Mouse (Mus musculus) MEL (cell line): ENCODE data around the gene Slc35d1.

ENCODE experiments used
- CHD1 ChIP-seq: IDR thresholded peaks from 2 replicates; pipeline ENCODE4 v1.6.1; 2012; ENCODE audit warnings: low read depth, mild to moderate bottlenecking, inconsistent platforms, low read length, improper control_type of control experiment
- CTCF ChIP-seq, 3 experiments: IDR thresholded peaks in 2 of 3; conservative IDR thresholded peaks in 1 of 3; 2 replicates each; pipeline ENCODE4 v1.5.1; 2011 to 2012; ENCODE audit warnings: low read length in 3 of 3, low read depth in 2 of 3, mild to moderate bottlenecking in 2 of 3, improper control_type of control experiment in 1 of 3, inconsistent platforms in 1 of 3, mixed read lengths in 1 of 3, moderate library complexity in 1 of 3; ENCODE audit not compliant: control insufficient read depth in 1 of 3, insufficient read depth in 1 of 3, poor library complexity in 1 of 3, severe bottlenecking in 1 of 3
- E2F4 ChIP-seq: IDR thresholded peaks from 2 replicates; pipeline ENCODE4 v1.6.1; 2011; ENCODE audit warnings: low read depth, low read length, improper control_type of control experiment, borderline replicate concordance
- KAT2A ChIP-seq: conservative IDR thresholded peaks from 2 replicates; pipeline ENCODE4 v1.6.1; 2012; ENCODE audit warnings: low read depth, low read length, improper control_type of control experiment, inconsistent platforms
- POLR2A ChIP-seq, 2 experiments: IDR thresholded peaks; 2 replicates each; pipeline ENCODE4 v1.6.1; 2011 to 2012; ENCODE audit warnings: low read length in 2 of 2, mild to moderate bottlenecking in 2 of 2, control low read depth in 1 of 2, improper control_type of control experiment in 1 of 2, low read depth in 1 of 2, moderate library complexity in 1 of 2; ENCODE audit not compliant: control insufficient read depth in 1 of 2, insufficient read depth in 1 of 2, poor library complexity in 1 of 2
- RCOR1 ChIP-seq: IDR thresholded peaks from 2 replicates; pipeline ENCODE4 v1.6.1; 2012; ENCODE audit warnings: low read depth, mild to moderate bottlenecking, inconsistent platforms, low read length, improper control_type of control experiment

DNA sequence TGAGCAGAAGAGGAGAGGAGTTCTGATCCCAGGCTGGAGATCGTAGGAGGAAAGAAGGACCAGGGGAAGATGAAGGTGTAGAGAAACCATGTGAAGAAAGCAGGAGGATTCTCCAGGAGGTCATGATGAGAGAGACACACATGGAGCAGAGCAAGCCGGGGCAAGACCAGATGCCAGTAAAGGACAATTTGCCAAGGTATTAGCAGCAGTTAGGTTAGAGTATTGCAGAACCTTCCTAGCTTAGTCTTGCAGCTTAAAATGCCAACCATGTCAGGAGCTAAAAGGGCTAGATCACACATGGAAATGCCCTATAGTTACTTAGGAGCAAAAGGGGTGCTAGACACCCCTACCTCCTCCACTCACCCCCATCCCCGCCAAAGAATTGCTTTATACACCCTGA lies 32.3 kb upstream of the Slc35d1 start:
- TF ChIP-seq KAT2A: no peak
- TF ChIP-seq POLR2A (IDR thresholded peaks at IDR 0.05; ENCODE audit: control insufficient read depth in 1 of 2, insufficient read depth in 1 of 2, low read depth in 1 of 2, low read length in 2 of 2, poor library complexity in 1 of 2): no peak
- TF ChIP-seq CHD1: no peak
- no peak for TF ChIP-seq CTCF (IDR thresholded peaks at IDR 0.05 in 2 of 3, conservative IDR thresholded peaks at IDR 0.05 in 1 of 3; ENCODE audit: control insufficient read depth in 1 of 3, insufficient read depth in 1 of 3, low read depth in 2 of 3, low read length in 3 of 3, poor library complexity in 1 of 3, severe bottlenecking in 1 of 3)
- TF ChIP-seq E2F4: no peak
- no peak for TF ChIP-seq RCOR1
